Mouse (Mus musculus) embryo, embryonic 9.5 days (tissue): ENCODE results near the gene Ttpal.

ENCODE experiments used
- DNase-seq: peaks from one replicate; pipeline ENCODE4 v3.0.0-alpha.2; 2017; ENCODE audit errors: extremely low spot score

The Ttpal gene

GRCm38 (mm10) chr2:163592084-163592483, 10.0 kb upstream of the Ttpal start:
- DNase-seq = no peak

GRCm38 (mm10) chr2:163593636-163594282, 8.4 kb upstream of the Ttpal start:
- no peak for DNase-seq

GRCm38 (mm10) chr2:163595119-163595518, 7.0 kb upstream of the Ttpal start:
- DNase-seq = no peak

- DNase-seq = no peak
Observed at GRCm38 (mm10) chr2:163596057-163596872, 5.8 kb upstream of the Ttpal start.

- no peak for DNase-seq
Observed at GRCm38 (mm10) chr2:163596873-163597155, 5.3 kb upstream of the Ttpal start.

- no peak for DNase-seq
Observed at GRCm38 (mm10) chr2:163597661-163598060, 4.5 kb upstream of the Ttpal start.

GRCm38 (mm10) chr2:163599226-163599625, 2.9 kb upstream of the Ttpal start:
- DNase-seq = peak; percentile 70

GRCm38 (mm10) chr2:163601066-163601465, 1.0 kb upstream of the Ttpal start:
- DNase-seq = no peak

- no peak for DNase-seq
Observed at GRCm38 (mm10) chr2:163601712-163602100, 408 bp upstream of the Ttpal start.

- no peak for DNase-seq
Observed at GRCm38 (mm10) chr2:163606161-163606560, 4.0 kb downstream of the Ttpal start.

- DNase-seq = no peak
Observed at GRCm38 (mm10) chr2:163608008-163608407, 5.9 kb downstream of the Ttpal start.

- no peak for DNase-seq
Observed at GRCm38 (mm10) chr2:163609281-163609975, 7.3 kb downstream of the Ttpal start.

GRCm38 (mm10) chr2:163611176-163611575, 9.1 kb downstream of the Ttpal start:
- DNase-seq = no peak

GRCm38 (mm10) chr2:163613206-163613605, 11.1 kb downstream of the Ttpal start:
- DNase-seq = no peak

GRCm38 (mm10) chr2:163613990-163614389, 11.9 kb downstream of the Ttpal start:
- no peak for DNase-seq

- DNase-seq = no peak
Observed at GRCm38 (mm10) chr2:163615401-163615800, 13.3 kb downstream of the Ttpal start.

- DNase-seq = no peak
Observed at GRCm38 (mm10) chr2:163615906-163616651, 14.0 kb downstream of the Ttpal start.

GRCm38 (mm10) chr2:163616652-163617227, 14.6 kb downstream of the Ttpal start:
- no peak for DNase-seq

- DNase-seq = no peak
Observed at GRCm38 (mm10) chr2:163617232-163617863, 15.2 kb downstream of the Ttpal start.

- DNase-seq = no peak
Observed at GRCm38 (mm10) chr2:163617874-163618273, 15.8 kb downstream of the Ttpal start.

- no peak for DNase-seq
Observed at GRCm38 (mm10) chr2:163620451-163620850, 18.3 kb downstream of the Ttpal start.
